Mouse (Mus musculus) MEL (cell line): ENCODE data around the gene Myh3. TPM values are rescaled to one million over a fixed set of nuclear protein-coding genes. Genes with fewer than 3 reads are reported as not detected.

ENCODE experiments used
- DNase-seq: peaks from one replicate; pipeline ENCODE4 v3.0.0; 2011; ENCODE audit warnings: low read depth, low spot score
- H3K27ac ChIP-seq: 2 replicates; pipeline ENCODE4 v1.5.1; 2012; ENCODE audit warnings: low read depth, mild to moderate bottlenecking, control low read depth, low read length, moderate library complexity; ENCODE audit not compliant: control insufficient read depth
- H3K27me3 ChIP-seq, 2 experiments: fragments of 150-350 bp in 1 of 2; sonication (generic) in 1 of 2; 2 replicates each; pipeline ENCODE4 v1.6.1; 2012; ENCODE audit warnings: low read length in 2 of 2, mild to moderate bottlenecking in 2 of 2, improper control_type of control experiment in 1 of 2, moderate library complexity in 1 of 2; ENCODE audit not compliant: insufficient read depth in 2 of 2, control insufficient read depth in 1 of 2
- H3K36me3 ChIP-seq, 2 experiments: 2 replicates each; pipeline ENCODE4 v1.6.1; 2012 to 2014; ENCODE audit warnings: low read length in 2 of 2, improper control_type of control experiment in 1 of 2, inconsistent platforms in 1 of 2, mild to moderate bottlenecking in 1 of 2; ENCODE audit not compliant: insufficient read depth in 2 of 2, control insufficient read depth in 1 of 2
- H3K4me1 ChIP-seq, 2 experiments: fragments of 150-350 bp in 1 of 2; sonication (generic) in 1 of 2; 2 replicates each; pipeline ENCODE4 v1.6.1; 2012; ENCODE audit warnings: low read length in 2 of 2, improper control_type of control experiment in 1 of 2, mild to moderate bottlenecking in 1 of 2; ENCODE audit not compliant: insufficient read depth in 2 of 2, control insufficient read depth in 1 of 2
- H3K4me3 ChIP-seq, 2 experiments: fragments of 150-350 bp in 1 of 2; sonication (generic) in 1 of 2; 2 replicates each; pipeline ENCODE4 v1.5.1; 2012; ENCODE audit warnings: low read depth in 2 of 2, low read length in 2 of 2, mild to moderate bottlenecking in 2 of 2, moderate library complexity in 2 of 2, control low read depth in 1 of 2, improper control_type of control experiment in 1 of 2; ENCODE audit not compliant: control insufficient read depth in 1 of 2, insufficient read depth in 1 of 2
- H3K79me2 ChIP-seq: 2 replicates; pipeline ENCODE4 v1.6.1; 2012; ENCODE audit warnings: mild to moderate bottlenecking, low read length, moderate library complexity; ENCODE audit not compliant: control insufficient read depth, poor library complexity, insufficient read depth
- H3K9ac ChIP-seq: 2 replicates; pipeline ENCODE4 v1.6.1; 2012; ENCODE audit warnings: low read depth, mild to moderate bottlenecking, control low read depth, low read length, moderate library complexity; ENCODE audit not compliant: control insufficient read depth, poor library complexity, severe bottlenecking
- H3K9me3 ChIP-seq: fragments of 150-350 bp; sonication (generic); replicated peaks from 2 replicates; pipeline ENCODE4 v1.6.1; 2012; ENCODE audit warnings: mild to moderate bottlenecking, low read length, improper control_type of control experiment, moderate library complexity; ENCODE audit not compliant: insufficient read depth
- CHD2 ChIP-seq: IDR thresholded peaks from 2 replicates; pipeline ENCODE4 v1.6.1; 2011; ENCODE audit warnings: low read length, improper control_type of control experiment
- CTCF ChIP-seq, 3 experiments: IDR thresholded peaks in 2 of 3; conservative IDR thresholded peaks in 1 of 3; 2 replicates each; pipeline ENCODE4 v1.5.1; 2011 to 2012; ENCODE audit warnings: low read length in 3 of 3, low read depth in 2 of 3, mild to moderate bottlenecking in 2 of 3, improper control_type of control experiment in 1 of 3, inconsistent platforms in 1 of 3, mixed read lengths in 1 of 3, moderate library complexity in 1 of 3; ENCODE audit not compliant: control insufficient read depth in 1 of 3, insufficient read depth in 1 of 3, poor library complexity in 1 of 3, severe bottlenecking in 1 of 3
- ELF1 ChIP-seq: IDR thresholded peaks from 2 replicates; pipeline ENCODE4 v1.6.1; 2014; ENCODE audit warnings: low read depth, mild to moderate bottlenecking, inconsistent platforms, low read length, improper control_type of control experiment, moderate library complexity
- JUND ChIP-seq: IDR thresholded peaks from 2 replicates; pipeline ENCODE4 v1.6.1; 2011; ENCODE audit warnings: low read depth, mild to moderate bottlenecking, improper control_type of control experiment, low read length
- MAFK ChIP-seq: IDR thresholded peaks from 2 replicates; pipeline ENCODE4 v1.6.1; 2011; ENCODE audit warnings: low read depth, mild to moderate bottlenecking, low read length, improper control_type of control experiment, borderline replicate concordance
- MAX ChIP-seq: IDR thresholded peaks from 2 replicates; pipeline ENCODE4 v1.6.1; 2011; ENCODE audit warnings: low read length, improper control_type of control experiment
- MEF2A ChIP-seq: IDR thresholded peaks from 2 replicates; pipeline ENCODE4 v1.6.1; 2014; ENCODE audit warnings: low read depth, mild to moderate bottlenecking, inconsistent platforms, low read length, improper control_type of control experiment; ENCODE audit not compliant: poor library complexity, insufficient replicate concordance, severe bottlenecking; ENCODE audit errors: extremely low read depth
- MYB ChIP-seq: IDR thresholded peaks from 2 replicates; pipeline ENCODE4 v1.6.1; 2011; ENCODE audit warnings: mild to moderate bottlenecking, low read depth, low read length, improper control_type of control experiment
- MYC ChIP-seq: IDR thresholded peaks from 2 replicates; pipeline ENCODE4 v1.6.1; 2011; ENCODE audit warnings: low read depth, mild to moderate bottlenecking, low read length, improper control_type of control experiment, moderate library complexity
- NELFE ChIP-seq: IDR thresholded peaks from 2 replicates; pipeline ENCODE4 v1.6.1; 2011; ENCODE audit warnings: low read depth, low read length, improper control_type of control experiment
- POLR2A ChIP-seq, 2 experiments: IDR thresholded peaks; 2 replicates each; pipeline ENCODE4 v1.6.1; 2011 to 2012; ENCODE audit warnings: low read length in 2 of 2, mild to moderate bottlenecking in 2 of 2, control low read depth in 1 of 2, improper control_type of control experiment in 1 of 2, low read depth in 1 of 2, moderate library complexity in 1 of 2; ENCODE audit not compliant: control insufficient read depth in 1 of 2, insufficient read depth in 1 of 2, poor library complexity in 1 of 2
- POLR2AphosphoS2 ChIP-seq: IDR thresholded peaks from 2 replicates; pipeline ENCODE4 v1.6.1; 2011; ENCODE audit warnings: low read length, improper control_type of control experiment
- SIN3A ChIP-seq: IDR thresholded peaks from 2 replicates; pipeline ENCODE4 v1.6.1; 2012; ENCODE audit warnings: low read length, improper control_type of control experiment, inconsistent platforms
- SMC3 ChIP-seq: IDR thresholded peaks from 2 replicates; pipeline ENCODE4 v1.6.1; 2011; ENCODE audit warnings: low read depth, low read length, improper control_type of control experiment
- TAL1 ChIP-seq: IDR thresholded peaks from 2 replicates; pipeline ENCODE4 v1.6.1; 2012; ENCODE audit warnings: mild to moderate bottlenecking, inconsistent platforms, low read length, moderate library complexity, mixed read lengths
- TCF12 ChIP-seq: IDR thresholded peaks from 2 replicates; pipeline ENCODE4 v1.6.1; 2014; ENCODE audit warnings: low read depth, mild to moderate bottlenecking, inconsistent platforms, low read length, improper control_type of control experiment, moderate library complexity
- UBTF ChIP-seq: IDR thresholded peaks from 2 replicates; pipeline ENCODE4 v1.6.1; 2012; ENCODE audit warnings: low read depth, mild to moderate bottlenecking, inconsistent platforms, low read length, improper control_type of control experiment, moderate library complexity, borderline replicate concordance; ENCODE audit not compliant: insufficient read depth
- USF1 ChIP-seq: IDR thresholded peaks from 2 replicates; pipeline ENCODE4 v1.6.1; 2014; ENCODE audit warnings: low read depth, mild to moderate bottlenecking, inconsistent platforms, low read length, improper control_type of control experiment, moderate library complexity
- ZNF384 ChIP-seq: IDR thresholded peaks from 2 replicates; pipeline ENCODE4 v1.6.1; 2012; ENCODE audit warnings: low read depth, mild to moderate bottlenecking, inconsistent platforms, low read length, improper control_type of control experiment
- polyA plus RNA-seq, 2 experiments: library from polyadenylated mRNA; stranded (reverse) in 1 of 2; unstranded in 1 of 2; fragments of >175 nt in 1 of 2; fragments of >200 nt in 1 of 2; gene quantifications; 2 replicates each; pipeline versions ENCODE4 v1.2.1 to v1.2.4; 2012; ENCODE audit warnings: low replicate concordance in 2 of 2, low read depth in 1 of 2; ENCODE audit not compliant: insufficient read length in 2 of 2, insufficient read depth in 1 of 2, missing spikeins in 1 of 2
- total RNA-seq: library from RNA; depleted of rRNA; stranded (reverse); fragments of 300-350 nt; gene quantifications from 2 replicates; pipeline ENCODE4 v1.2.3, GENCODE M21; 2012

Gene Myh3
- total and polyA plus RNA-seq, 3 experiments, result 0.81 to 1.7 TPM; not detected in 1

GRCm38 (mm10) chr11:67036229-67036628 lies 41.9 kb upstream of the Myh3 start:
- H3K27ac ChIP-seq, result no peak overlapping the region
- H3K9me3 ChIP-seq, result no peaks in the 10 kb centered on the region
- no peak overlapping the region for H3K9ac ChIP-seq
- no peaks in the 10 kb centered on the region for H3K79me2 ChIP-seq
- H3K36me3 ChIP-seq, result peaks cover 0 to 6% of the 10 kb centered on the region in 2 experiments; a peak in 2 of 4 replicates
- no peak overlapping the region for H3K4me3 ChIP-seq
- no peak for DNase-seq
- no peaks in the 10 kb centered on the region for H3K4me1 ChIP-seq
- TF ChIP-seq MEF2A, result no peak
- TF ChIP-seq, all 39 proteins: peak for 0
- no peaks in the 10 kb centered on the region for H3K27me3 ChIP-seq

- H3K36me3 ChIP-seq, result peaks cover 0 to 6% of the 10 kb centered on the region in 2 experiments; a peak in 2 of 4 replicates
- DNase-seq, result no peak
- no peak overlapping the region for H3K4me3 ChIP-seq
- no peaks in the 10 kb centered on the region for H3K9me3 ChIP-seq
- no peak overlapping the region for H3K9ac ChIP-seq
- no peaks in the 10 kb centered on the region for H3K4me1 ChIP-seq
- H3K27ac ChIP-seq, result no peak overlapping the region
- H3K27me3 ChIP-seq, result no peaks in the 10 kb centered on the region
- 0 out of 2 replicates have a peak, but pooled peaks have one; percentile 53 for TF ChIP-seq POLR2AphosphoS2
- no peak for TF ChIP-seq ELF1
- TF ChIP-seq TCF12, result no peak
- no peak for TF ChIP-seq POLR2A (IDR thresholded peaks at IDR 0.05; ENCODE audit: control insufficient read depth in 1 of 2, insufficient read depth in 1 of 2, low read depth in 1 of 2, low read length in 2 of 2, poor library complexity in 1 of 2)
- no peak for TF ChIP-seq UBTF
- H3K79me2 ChIP-seq, result no peaks in the 10 kb centered on the region
Measured at GRCm38 (mm10) chr11:67036892-67037291, 41.2 kb upstream of the Myh3 start.

GRCm38 (mm10) chr11:67039799-67040198 lies 38.3 kb upstream of the Myh3 start:
- no peaks in the 10 kb centered on the region for H3K9me3 ChIP-seq
- no peaks in the 10 kb centered on the region for H3K4me1 ChIP-seq
- no peak overlapping the region for H3K9ac ChIP-seq
- no peak overlapping the region for H3K4me3 ChIP-seq
- no peaks in the 10 kb centered on the region for H3K27me3 ChIP-seq
- H3K27ac ChIP-seq, result no peak overlapping the region
- DNase-seq, result peak; percentile 60
- H3K36me3 ChIP-seq, result peaks cover 0 to 6% of the 10 kb centered on the region in 2 experiments; a peak in 2 of 4 replicates
- TF ChIP-seq MAFK (no peak), JUND (no peak), SMC3 (peak; percentile 27; the same call in 1 of the 2 replicates), USF1 (no peak), UBTF (no peak), ZNF384 (no peak), TAL1 (no peak), CTCF (IDR thresholded peaks at IDR 0.05 in 2 of 3, conservative IDR thresholded peaks at IDR 0.05 in 1 of 3; ENCODE audit: control insufficient read depth in 1 of 3, insufficient read depth in 1 of 3, low read depth in 2 of 3, low read length in 3 of 3, poor library complexity in 1 of 3, severe bottlenecking in 1 of 3) (peak; percentile 50 to 58 (median 53)), NELFE (no peak), MYB (no peak), CHD2 (no peak), SIN3A (no peak), MAX (no peak), MYC (0 out of 2 replicates have a peak, but pooled peaks have one; percentile 33)
- no peaks in the 10 kb centered on the region for H3K79me2 ChIP-seq
